ENCODE assay signal across 21 mouse cellular contexts in the genomic region with DNA sequence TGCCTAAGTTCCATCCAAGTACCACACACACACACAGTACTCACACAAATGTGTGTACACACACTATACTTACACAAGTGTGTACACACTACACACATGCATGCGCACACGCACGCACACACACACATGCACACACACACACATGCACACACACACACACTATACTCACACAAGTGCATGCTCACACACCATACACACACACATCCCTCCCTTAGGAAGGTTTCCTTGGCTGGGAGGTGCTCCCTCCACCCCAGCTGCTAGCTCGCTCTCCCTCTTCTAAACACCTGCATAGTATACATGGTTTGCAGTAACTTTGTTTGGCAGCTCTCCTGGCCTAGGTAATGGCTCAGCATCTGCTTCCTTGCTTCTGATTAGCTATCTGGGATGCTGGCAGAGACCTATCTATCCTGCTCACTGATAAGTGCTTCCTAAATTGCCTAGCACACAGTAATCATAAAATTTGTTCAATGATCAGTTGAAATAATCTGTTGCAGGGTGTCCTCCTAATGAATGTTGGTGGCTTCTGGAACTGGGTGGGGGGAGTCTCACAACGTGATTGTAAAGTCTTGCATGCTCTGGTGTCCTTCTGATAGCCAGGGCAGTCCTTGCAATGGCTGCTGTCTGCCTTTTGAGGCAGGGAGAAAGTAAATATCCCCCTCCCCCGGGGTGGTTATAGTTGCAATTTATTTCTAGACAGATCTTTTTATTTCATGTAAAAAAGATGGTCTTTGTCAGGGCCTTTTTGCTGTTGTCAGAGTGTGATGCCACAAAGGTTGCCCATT. TPM values are rescaled to one million over a fixed set of nuclear protein-coding genes. Genes with fewer than 3 reads are reported as not detected.
DNase-seq lines count a peak whose midpoint lies in the region; ATAC-seq and TF ChIP-seq lines count a peak whose summit lies in the region.
"Had no signal": no experiment of that assay in that cellular context is flagged by ENCODE, and none has a peak within 500 bp of the region (broad histone marks: within the 10 kb centered on the region; RNA-seq: fewer than 3 reads in every experiment).

No protein-coding gene starts in this region.

- H3K27ac ChIP-seq in forebrain, embryonic 15.5 days (replicated peaks): peak overlapping the region; percentile 70
- H3K27ac ChIP-seq in forebrain, embryonic 12.5 days: no peak overlapping the region
- peak overlapping the region; percentile 25 for H3K27ac ChIP-seq in forebrain, embryonic 16.5 days (ENCODE audit: low read length)
- H3K27ac ChIP-seq in hindbrain, embryonic 15.5 days (replicated peaks): 0 out of 2 replicates have a peak overlapping the region, but pooled peaks have one; percentile 36
- peak overlapping the region; percentile 4; the same call in 1 of the 2 replicates for H3K27ac ChIP-seq in midbrain, postnatal 0 days (ENCODE audit: low read depth, low read length)
- H3K27ac ChIP-seq in intestine, embryonic 16.5 days (ENCODE audit: low read length): no peak overlapping the region
- H3K27ac ChIP-seq: heart, embryonic 10.5 days; intestine, embryonic 15.5 days; layer of hippocampus, adult 2 months; limb, embryonic 12.5 days; liver, embryonic 12.5 days; neural tube, embryonic 12.5 days had no signal

- H3K4me3 ChIP-seq in forebrain, embryonic 15.5 days: no peak overlapping the region
- no peak overlapping the region for H3K4me3 ChIP-seq in forebrain, embryonic 12.5 days (replicated peaks)
- no peak overlapping the region for H3K4me3 ChIP-seq in forebrain, embryonic 16.5 days (replicated peaks; ENCODE audit: low read length)
- H3K4me3 ChIP-seq in hindbrain, embryonic 15.5 days: no peak overlapping the region
- H3K4me3 ChIP-seq in midbrain, postnatal 0 days (ENCODE audit: low read depth, low read length): no peak overlapping the region
- H3K4me3 ChIP-seq in intestine, embryonic 16.5 days (ENCODE audit: low read length): no peak overlapping the region
- H3K4me3 ChIP-seq: heart, embryonic 10.5 days; intestine, embryonic 15.5 days; layer of hippocampus, adult 2 months; limb, embryonic 12.5 days; liver, embryonic 12.5 days; neural tube, embryonic 12.5 days had no signal

- H3K9ac ChIP-seq in forebrain, embryonic 15.5 days (replicated peaks): no peak overlapping the region
- no peak overlapping the region for H3K9ac ChIP-seq in forebrain, embryonic 12.5 days
- no peak overlapping the region for H3K9ac ChIP-seq in forebrain, embryonic 16.5 days (replicated peaks; ENCODE audit: low read depth, low read length)
- H3K9ac ChIP-seq in hindbrain, embryonic 15.5 days: no peak overlapping the region
- H3K9ac ChIP-seq in midbrain, postnatal 0 days (replicated peaks; ENCODE audit: low read length, poor library complexity, severe bottlenecking): no peak overlapping the region
- H3K9ac ChIP-seq in intestine, embryonic 16.5 days (ENCODE audit: low read depth, low read length): no peak overlapping the region
- H3K9ac ChIP-seq: intestine, embryonic 15.5 days; limb, embryonic 12.5 days; liver, embryonic 12.5 days; neural tube, embryonic 12.5 days had no signal

- no peak for DNase-seq in midbrain, postnatal 0 days (ENCODE audit: low spot score)
- DNase-seq in ovary, postnatal 10 days (ENCODE audit: low spot score): no peak
- DNase-seq: adrenal gland, postnatal 14 days; cerebellum, adult 2 months; heart, postnatal 4 days; kidney, postnatal 25 days; lung, adult 18-20 months; spleen, adult 18-20 months had no signal

- H3K27me3 ChIP-seq in forebrain, embryonic 15.5 days: no peaks in the 10 kb centered on the region
- no peaks in the 10 kb centered on the region for H3K27me3 ChIP-seq in forebrain, embryonic 12.5 days
- H3K27me3 ChIP-seq in forebrain, embryonic 16.5 days (replicated peaks; ENCODE audit: control insufficient read depth, insufficient read depth, low read length): no peaks in the 10 kb centered on the region
- no peaks in the 10 kb centered on the region for H3K27me3 ChIP-seq in hindbrain, embryonic 15.5 days
- no peaks in the 10 kb centered on the region for H3K27me3 ChIP-seq in midbrain, postnatal 0 days (ENCODE audit: insufficient read depth, low read length)
- no peaks in the 10 kb centered on the region for H3K27me3 ChIP-seq in intestine, embryonic 16.5 days (replicated peaks; ENCODE audit: control insufficient read depth, insufficient read depth, low read length)
- H3K27me3 ChIP-seq: intestine, embryonic 15.5 days; limb, embryonic 12.5 days; neural tube, embryonic 12.5 days had no signal

- peak; percentile 48; the same call in 1 of the 2 replicates for ATAC-seq in forebrain, embryonic 15.5 days (replicated peaks)
- ATAC-seq in forebrain, embryonic 12.5 days (ENCODE audit: low FRiP score): no peak
- peak; percentile 44 for ATAC-seq in forebrain, embryonic 16.5 days
- peak; percentile 54; the same call in 1 of the 2 replicates for ATAC-seq in hindbrain, embryonic 15.5 days (ENCODE audit: low FRiP score, low read depth)
- ATAC-seq in midbrain, postnatal 0 days (ENCODE audit: low FRiP score): no peak; the same call in 1 of the 2 replicates
- ATAC-seq in intestine, embryonic 16.5 days: no peak
- ATAC-seq: CD4-positive, CD25-positive, alpha-beta regulatory T cell, adult 4 months; intestine, embryonic 15.5 days; liver, embryonic 12.5 days had no signal

- TF ChIP-seq CTCF in midbrain, postnatal 0 days (IDR thresholded peaks at IDR 0.05): no peak

- 0 out of 2 replicates have a peak, but pooled peaks cover 8% of the 10 kb centered on the region for H3K4me1 ChIP-seq in forebrain, embryonic 15.5 days
- peaks cover 5% of the 10 kb centered on the region; the same call in 1 of the 2 replicates for H3K4me1 ChIP-seq in forebrain, embryonic 12.5 days
- H3K4me1 ChIP-seq in forebrain, embryonic 16.5 days (replicated peaks; ENCODE audit: control insufficient read depth, insufficient read depth, low read length): peaks cover 5% of the 10 kb centered on the region; the same call in 1 of the 2 replicates
- peaks cover 2% of the 10 kb centered on the region; the same call in 1 of the 2 replicates for H3K4me1 ChIP-seq in hindbrain, embryonic 15.5 days (replicated peaks)
- H3K4me1 ChIP-seq in midbrain, postnatal 0 days (ENCODE audit: insufficient read depth, low read length): 0 out of 2 replicates have a peak, but pooled peaks cover 3% of the 10 kb centered on the region
- H3K4me1 ChIP-seq in intestine, embryonic 16.5 days (ENCODE audit: control insufficient read depth, insufficient read depth, low read length): no peaks in the 10 kb centered on the region
- H3K4me1 ChIP-seq: heart, embryonic 10.5 days; intestine, embryonic 15.5 days; limb, embryonic 12.5 days; liver, embryonic 12.5 days had no signal

- no peak overlapping the region for H3K4me2 ChIP-seq in forebrain, embryonic 15.5 days (replicated peaks)
- H3K4me2 ChIP-seq in forebrain, embryonic 12.5 days: no peak overlapping the region
- H3K4me2 ChIP-seq in forebrain, embryonic 16.5 days (ENCODE audit: low read length): no peak overlapping the region
- no peak overlapping the region for H3K4me2 ChIP-seq in hindbrain, embryonic 15.5 days
- no peak overlapping the region for H3K4me2 ChIP-seq in midbrain, postnatal 0 days (ENCODE audit: low read depth, low read length, poor library complexity, severe bottlenecking)
- H3K4me2 ChIP-seq in intestine, embryonic 16.5 days (ENCODE audit: low read depth, low read length): no peak overlapping the region
- H3K4me2 ChIP-seq: intestine, embryonic 15.5 days; limb, embryonic 12.5 days; liver, embryonic 12.5 days; neural tube, embryonic 12.5 days had no signal

- H3K36me3 ChIP-seq in forebrain, embryonic 15.5 days: no peaks in the 10 kb centered on the region
- no peaks in the 10 kb centered on the region for H3K36me3 ChIP-seq in forebrain, embryonic 12.5 days (replicated peaks)
- no peaks in the 10 kb centered on the region for H3K36me3 ChIP-seq in forebrain, embryonic 16.5 days (ENCODE audit: control insufficient read depth, insufficient read depth)
- no peaks in the 10 kb centered on the region for H3K36me3 ChIP-seq in hindbrain, embryonic 15.5 days
- H3K36me3 ChIP-seq in midbrain, postnatal 0 days (ENCODE audit: insufficient read depth, low read length): no peaks in the 10 kb centered on the region
- H3K36me3 ChIP-seq in intestine, embryonic 16.5 days (ENCODE audit: control insufficient read depth, insufficient read depth, low read length): no peaks in the 10 kb centered on the region
- H3K36me3 ChIP-seq: heart, embryonic 10.5 days; intestine, embryonic 15.5 days; limb, embryonic 12.5 days; liver, embryonic 12.5 days; neural tube, embryonic 12.5 days had no signal

- no peaks in the 10 kb centered on the region for H3K9me3 ChIP-seq in forebrain, embryonic 15.5 days
- no peaks in the 10 kb centered on the region for H3K9me3 ChIP-seq in forebrain, embryonic 12.5 days
- H3K9me3 ChIP-seq in forebrain, embryonic 16.5 days (ENCODE audit: control insufficient read depth, low read length): no peaks in the 10 kb centered on the region
- no peaks in the 10 kb centered on the region for H3K9me3 ChIP-seq in hindbrain, embryonic 15.5 days
- no peaks in the 10 kb centered on the region for H3K9me3 ChIP-seq in midbrain, postnatal 0 days (ENCODE audit: low read length)
- no peaks in the 10 kb centered on the region for H3K9me3 ChIP-seq in intestine, embryonic 16.5 days (ENCODE audit: control insufficient read depth, low read length)
- H3K9me3 ChIP-seq: heart, embryonic 10.5 days; intestine, embryonic 15.5 days; limb, embryonic 12.5 days; liver, embryonic 12.5 days; neural tube, embryonic 12.5 days had no signal

- WGBS in forebrain, embryonic 15.5 days: 75% methylated on average over 6 of the region's 6 CpGs
- WGBS in forebrain, embryonic 12.5 days: 81% methylated on average over 6 of the region's 6 CpGs
- 72% methylated on average over 6 of the region's 6 CpGs for WGBS in forebrain, embryonic 16.5 days
- 68% methylated on average over 6 of the region's 6 CpGs for WGBS in hindbrain, embryonic 15.5 days
- 76% methylated on average over 6 of the region's 6 CpGs for WGBS in midbrain, postnatal 0 days
- WGBS in intestine, embryonic 16.5 days: 73% methylated on average over 6 of the region's 6 CpGs

RNA-seq across cellular contexts. Expression of a gene that starts 19.7 kb away (rescaled TPM):
- 0.42 and 0.52 TPM in 2 replicates for polyA plus RNA-seq in forebrain, embryonic 15.5 days (2015; fragmentation: Nextera tagmentation; extraction: Ambion mirVana)
- polyA plus RNA-seq in forebrain, embryonic 12.5 days (2016; fragmentation: Nextera tagmentation; extraction: Ambion mirVana): 0.12 and 0.15 TPM in 2 replicates
- 0.51 and 0.68 TPM in 2 replicates for polyA plus RNA-seq in forebrain, embryonic 16.5 days (2015; fragmentation: Nextera tagmentation; extraction: Ambion mirVana)
- polyA plus RNA-seq in hindbrain, embryonic 15.5 days (2015; fragmentation: Nextera tagmentation; extraction: Ambion mirVana): 0.97 and 1.1 TPM in 2 replicates
- 7.6 and 8.7 TPM in 2 replicates for total RNA-seq in midbrain, postnatal 0 days (2014; rRNA removed)
- 0.45 and 0.54 TPM in 2 replicates for polyA plus RNA-seq in midbrain, postnatal 0 days (2015; fragmentation: Nextera tagmentation; extraction: Ambion mirVana)
- polyA plus RNA-seq in intestine, embryonic 16.5 days (2015; fragmentation: Nextera tagmentation; extraction: Ambion mirVana): 0.06 and 0.12 TPM in 2 replicates
- total RNA-seq: granulocyte monocyte progenitor cell, adult 5-6 weeks had no signal
- polyA plus RNA-seq: CD4-positive, CD25-positive, alpha-beta regulatory T cell, adult 4 months had no signal

Comparison
In these comparisons a context has a peak if more than half of its experiments do, and no peak if none do; other contexts are left out.
1. ATAC-seq: peak in forebrain, embryonic 15.5 days (single experiment), forebrain, embryonic 16.5 days (single experiment) and hindbrain, embryonic 15.5 days (single experiment); none in forebrain, embryonic 12.5 days (single experiment), midbrain, postnatal 0 days (single experiment) and intestine, embryonic 16.5 days (single experiment).
2. H3K27ac ChIP-seq: peak in forebrain, embryonic 15.5 days (single experiment), forebrain, embryonic 16.5 days (single experiment), hindbrain, embryonic 15.5 days (single experiment) and midbrain, postnatal 0 days (single experiment); none in forebrain, embryonic 12.5 days (single experiment) and intestine, embryonic 16.5 days (single experiment).